Mouse (Mus musculus) erythroblast, embryonic 14.5 days (primary cell): ENCODE measurements around the gene Gm20422. TPM values are rescaled to one million over a fixed set of nuclear protein-coding genes. Genes with fewer than 3 reads are reported as not detected.

Experiments used
- H3K27me3 ChIP-seq: 2 replicates; pipeline ENCODE4 v1.6.1; 2012; ENCODE audit warnings: inconsistent platforms; ENCODE audit not compliant: control insufficient read depth
- H3K36me3 ChIP-seq: 2 replicates; pipeline ENCODE4 v1.6.1; 2012; ENCODE audit warnings: mild to moderate bottlenecking, inconsistent platforms; ENCODE audit not compliant: control insufficient read depth
- H3K4me1 ChIP-seq: 2 replicates; pipeline ENCODE4 v1.6.1; 2012; ENCODE audit warnings: inconsistent platforms; ENCODE audit not compliant: control insufficient read depth
- H3K4me3 ChIP-seq: replicated peaks from 2 replicates; pipeline ENCODE3; 2012; ENCODE audit warnings: moderate library complexity, mild to moderate bottlenecking, inconsistent platforms
- H3K9me3 ChIP-seq: 2 replicates; pipeline ENCODE4 v1.6.1; 2012; ENCODE audit warnings: low read length, inconsistent platforms, mixed read lengths; ENCODE audit not compliant: control insufficient read depth
- GATA1 ChIP-seq: IDR thresholded peaks from 2 replicates; pipeline ENCODE4 v1.6.1; 2012; ENCODE audit warnings: low read length, inconsistent platforms, mixed read lengths
- TAL1 ChIP-seq: IDR thresholded peaks from 3 replicates; pipeline ENCODE4 v1.6.1; 2012; ENCODE audit warnings: low read length, inconsistent platforms, mixed read lengths
- polyA plus RNA-seq: library from polyadenylated mRNA; stranded (reverse); fragments of >175 nt; gene quantifications from 2 replicates; pipeline ENCODE4 v1.2.3, GENCODE M21; 2012

Gene Gm20422
- not detected in 2 replicates for polyA plus RNA-seq

DNA sequence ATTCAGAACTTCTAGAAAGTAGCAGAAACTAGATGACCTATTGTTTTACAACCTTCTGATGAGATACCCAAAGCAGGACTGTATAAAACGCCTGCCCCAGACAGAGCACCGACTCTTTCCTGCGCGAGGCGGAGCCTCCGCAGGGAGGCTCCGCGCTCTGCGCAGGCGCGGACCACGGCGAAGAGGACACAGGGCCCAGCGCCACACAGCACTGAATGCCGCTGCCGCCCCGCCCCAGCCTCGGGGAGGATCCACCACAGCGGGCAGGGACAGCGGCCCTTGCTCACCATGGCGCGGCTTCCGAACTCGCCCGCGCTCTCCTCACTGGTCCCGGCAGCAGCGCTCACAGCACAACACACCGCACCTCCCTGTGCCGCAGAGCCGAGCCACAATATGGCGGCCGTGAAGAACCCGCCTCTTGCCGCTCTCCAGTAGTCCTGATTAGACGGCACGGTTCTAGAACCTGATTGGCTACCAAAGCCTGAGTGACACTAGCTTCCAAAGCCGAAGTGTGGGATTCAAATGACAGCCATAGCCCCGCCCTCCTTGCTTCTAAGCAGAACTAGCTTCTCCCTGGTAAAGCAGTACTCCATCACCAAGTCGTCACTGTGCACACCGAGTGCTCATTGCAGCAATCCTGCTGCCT lies at the start of gene Gm20422:
Gm20422 (minus strand) TSS at position 384 of the 646 bp plus-strand sequence.
- Histone ChIP-seq H3K9me3 (no peaks in the 10 kb centered on the region), H3K27me3 (no peaks in the 10 kb centered on the region), H3K36me3 (peaks cover 31% of the 10 kb centered on the region), H3K4me3 (peak within 1 kb of the TSS; percentile 87), H3K4me1 (peaks cover 38% of the 10 kb centered on the region)
- TF ChIP-seq TAL1 (no peak), GATA1 (no peak)

DNA sequence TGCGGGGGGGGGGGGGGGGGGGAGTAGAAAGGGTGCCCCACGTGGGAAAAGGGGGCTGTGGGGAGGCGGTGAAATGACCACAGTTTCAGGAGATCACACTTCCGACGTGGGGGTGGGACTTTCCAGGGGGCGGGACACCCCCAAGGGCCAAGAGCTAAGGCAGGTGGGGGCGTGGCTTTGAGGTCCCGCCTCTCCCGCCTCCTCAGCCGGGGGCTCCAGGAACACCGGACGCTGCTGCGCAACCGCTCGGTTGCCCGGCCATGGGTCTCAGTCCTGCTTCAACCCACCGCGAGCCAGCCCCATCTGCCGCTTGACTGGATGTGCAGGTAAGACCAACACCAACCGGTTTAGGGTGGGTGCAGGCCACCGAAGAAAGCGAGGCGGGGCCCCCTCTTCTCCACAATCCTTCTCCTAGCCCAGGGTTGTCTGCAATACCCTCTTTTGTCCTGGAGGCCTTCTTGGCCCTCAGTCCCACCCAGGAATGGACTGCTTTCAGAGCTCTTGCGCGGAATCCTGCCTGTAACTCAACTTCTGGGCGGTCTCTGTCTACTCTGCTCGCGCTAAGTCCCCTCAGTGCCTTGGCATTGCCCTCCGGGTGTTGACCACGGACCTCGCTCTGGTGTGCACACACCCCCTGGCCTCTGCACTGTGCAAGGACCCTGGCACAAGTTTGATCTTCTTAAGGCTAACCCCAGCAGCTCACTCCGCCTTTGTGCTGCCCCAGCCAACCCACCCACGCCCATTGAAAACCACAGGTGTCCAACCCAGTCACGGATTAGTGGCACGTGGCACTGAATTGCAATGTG lies 47.9 kb upstream of the Gm20422 start, which contains the start of gene Lpar2:
Lpar2 (plus strand) TSS at position 44 of the 806 bp plus-strand sequence.
- Histone ChIP-seq H3K4me3 (peak within 1 kb of the TSS; percentile 56), H3K27me3 (peaks cover 13% of the 10 kb centered on the region), H3K4me1 (peaks cover 12% of the 10 kb centered on the region), H3K36me3 (peaks cover 4% of the 10 kb centered on the region), H3K9me3 (no peaks in the 10 kb centered on the region)
- TF ChIP-seq TAL1 (no peak), GATA1 (no peak)

DNA sequence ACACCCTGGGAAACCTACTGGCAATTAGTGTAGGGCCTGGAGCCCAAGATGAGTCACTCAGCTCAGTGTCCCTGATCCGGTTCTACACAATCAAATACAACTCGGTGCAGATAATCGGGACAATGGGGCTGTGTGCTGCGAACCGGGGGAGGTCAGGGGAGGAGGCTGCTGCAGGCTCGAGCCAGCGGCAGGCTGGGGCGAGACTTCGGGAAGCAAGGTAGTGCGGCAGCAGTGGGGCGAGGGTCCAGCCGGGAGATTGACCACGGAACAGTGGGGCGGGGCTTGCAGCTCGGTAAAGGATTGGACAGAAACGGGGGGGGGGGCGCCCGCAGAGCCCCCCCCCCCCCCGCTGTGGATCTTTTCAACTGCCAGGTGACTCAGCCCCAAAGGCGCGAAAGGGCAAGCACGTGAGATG lies 47.3 kb upstream of the Gm20422 start:
- H3K27me3 ChIP-seq = peaks cover 13% of the 10 kb centered on the region
- TF ChIP-seq GATA1 = no peak
- no peak for TF ChIP-seq TAL1
- peaks cover 12% of the 10 kb centered on the region for H3K4me1 ChIP-seq
- H3K4me3 ChIP-seq = peak overlapping the region; percentile 56
- H3K9me3 ChIP-seq = no peaks in the 10 kb centered on the region
- peaks cover 9% of the 10 kb centered on the region for H3K36me3 ChIP-seq

DNA sequence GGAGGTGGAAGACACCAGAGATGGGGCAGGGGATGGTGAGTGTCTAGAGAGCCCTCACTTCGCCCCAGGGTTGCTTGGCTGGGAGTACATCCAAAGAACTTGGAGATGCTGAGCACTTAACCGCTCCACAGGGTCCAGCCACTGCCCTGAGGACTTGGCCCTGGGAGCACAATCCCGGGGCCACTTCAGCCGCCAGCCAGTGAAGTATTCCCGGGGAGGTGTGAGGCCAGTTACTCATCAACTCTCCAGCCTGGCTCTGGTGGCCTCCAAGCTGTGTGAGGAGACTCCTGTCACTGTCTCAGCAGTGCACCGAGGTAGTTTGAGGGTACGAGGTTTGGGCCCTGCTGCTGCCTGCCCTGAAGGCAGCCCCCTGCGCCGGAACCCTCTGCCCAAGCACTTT lies 45.8 kb upstream of the Gm20422 start:
- Histone ChIP-seq H3K9me3 (no peaks in the 10 kb centered on the region), H3K4me1 (peaks cover 12% of the 10 kb centered on the region), H3K36me3 (peaks cover 13% of the 10 kb centered on the region), H3K4me3 (no peak overlapping the region), H3K27me3 (peaks cover 13% of the 10 kb centered on the region)
- no peak for TF ChIP-seq GATA1
- no peak for TF ChIP-seq TAL1

DNA sequence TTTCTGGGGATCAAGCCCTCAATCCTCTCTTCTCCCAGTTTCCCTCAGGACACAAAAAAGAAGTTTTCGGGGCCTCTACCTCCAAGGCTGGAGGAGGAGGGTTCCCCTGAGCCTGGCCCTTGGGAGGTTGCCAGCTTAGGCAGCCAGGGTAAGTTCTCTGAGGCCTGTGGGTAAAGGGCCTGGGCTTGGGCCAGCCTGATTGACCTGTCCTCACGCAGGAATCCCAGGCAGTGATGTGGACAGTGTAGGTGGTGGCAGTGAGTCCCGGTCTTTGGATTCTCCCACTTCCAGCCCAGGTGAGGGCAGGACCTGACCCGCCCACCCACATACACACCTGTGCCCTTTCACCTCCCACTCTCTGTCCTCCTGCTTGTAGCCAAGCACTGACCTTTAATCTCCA lies 40.7 kb upstream of the Gm20422 start:
- TF ChIP-seq GATA1 = no peak
- TF ChIP-seq TAL1 = no peak
- Histone ChIP-seq H3K9me3 (no peaks in the 10 kb centered on the region), H3K4me3 (no peak overlapping the region), H3K36me3 (peaks cover 15% of the 10 kb centered on the region), H3K4me1 (no peaks in the 10 kb centered on the region), H3K27me3 (no peaks in the 10 kb centered on the region)

DNA sequence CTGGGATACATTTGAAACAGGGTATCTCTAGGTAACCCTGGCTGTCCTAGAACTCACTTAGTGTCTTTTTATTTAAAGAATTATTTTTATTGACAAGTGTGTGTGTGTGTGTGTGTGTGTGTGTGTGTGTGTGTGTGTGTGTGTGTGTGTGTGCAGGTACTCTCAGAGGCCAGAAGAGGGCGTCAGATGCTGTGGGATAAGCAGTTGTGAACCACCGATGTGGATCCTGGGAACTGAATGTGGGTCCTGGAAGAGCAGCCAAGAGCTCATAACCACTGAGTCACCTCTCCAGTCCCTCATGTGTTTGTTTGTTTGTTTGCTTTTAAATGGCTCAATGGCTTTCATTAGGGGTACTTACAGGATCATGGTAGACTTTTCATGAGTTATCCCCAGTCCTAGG lies 40.2 kb upstream of the Gm20422 start:
- Histone ChIP-seq H3K36me3 (peaks cover 15% of the 10 kb centered on the region), H3K4me1 (no peaks in the 10 kb centered on the region), H3K9me3 (no peaks in the 10 kb centered on the region), H3K4me3 (no peak overlapping the region), H3K27me3 (no peaks in the 10 kb centered on the region)
- TF ChIP-seq GATA1 = no peak
- TF ChIP-seq TAL1 = no peak

DNA sequence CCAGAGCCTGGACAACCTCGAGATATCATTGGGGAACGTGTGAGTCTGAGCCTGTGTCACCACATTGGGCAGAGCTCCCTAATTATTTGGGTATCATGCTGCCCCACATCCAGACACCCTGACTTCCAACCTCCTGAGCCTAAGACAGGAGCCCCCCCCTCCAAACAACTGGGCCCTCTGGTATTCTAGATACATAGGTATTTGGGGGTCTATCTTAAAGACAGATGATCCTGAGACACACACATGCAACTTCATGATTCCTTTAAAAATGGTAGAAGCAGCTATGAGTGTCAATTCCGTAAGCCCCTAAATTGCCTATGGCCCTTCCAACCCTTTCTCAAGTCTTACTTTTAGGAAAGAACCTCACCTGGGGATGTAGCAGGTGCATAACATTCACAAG lies 35.1 kb upstream of the Gm20422 start:
- TF ChIP-seq TAL1 (no peak), GATA1 (no peak)
- H3K27me3 ChIP-seq = no peaks in the 10 kb centered on the region
- H3K4me3 ChIP-seq = no peak overlapping the region
- peaks cover 37% of the 10 kb centered on the region for H3K36me3 ChIP-seq
- no peaks in the 10 kb centered on the region for H3K9me3 ChIP-seq
- H3K4me1 ChIP-seq = peaks cover 15% of the 10 kb centered on the region

DNA sequence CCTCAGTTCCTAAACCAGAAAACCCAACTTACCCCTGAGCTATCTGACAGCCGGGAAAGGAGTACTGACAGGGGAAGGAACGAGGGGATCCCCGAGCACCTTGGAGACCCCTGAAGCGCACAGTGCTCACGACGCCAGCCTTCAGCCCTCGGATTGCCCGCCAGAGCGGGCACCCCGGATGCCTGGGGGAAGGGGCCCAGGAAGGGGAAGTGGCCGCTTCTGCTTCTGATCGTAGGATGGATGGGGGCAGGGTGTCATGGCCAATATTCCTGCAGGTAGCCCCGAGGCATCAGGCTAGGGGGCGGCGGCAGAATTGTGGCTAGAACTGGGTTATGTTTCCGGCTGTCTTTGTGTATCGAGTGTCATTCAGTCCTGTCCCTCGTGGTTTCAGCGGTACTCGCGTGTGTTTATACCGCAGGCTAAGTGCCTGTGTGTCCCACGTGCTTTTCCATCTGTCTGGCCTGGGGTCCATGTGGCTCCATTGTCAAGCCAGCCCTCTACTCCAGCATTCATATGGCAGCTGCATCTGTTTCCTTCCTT lies 34.2 kb upstream of the Gm20422 start:
- peak overlapping the region; percentile 59 for H3K4me3 ChIP-seq
- H3K36me3 ChIP-seq = peaks cover 43% of the 10 kb centered on the region
- H3K9me3 ChIP-seq = no peaks in the 10 kb centered on the region
- no peak for TF ChIP-seq TAL1
- TF ChIP-seq GATA1 = no peak
- H3K4me1 ChIP-seq = peaks cover 15% of the 10 kb centered on the region
- no peaks in the 10 kb centered on the region for H3K27me3 ChIP-seq
